Mouse (Mus musculus): ENCODE results near the gene Gfra1. TPM values are rescaled to one million over a fixed set of nuclear protein-coding genes. Genes with fewer than 3 reads are reported as not detected.

The Gfra1 gene
- polyA plus RNA-seq, 1 experiment from 2014 or later = 6.9 TPM

GRCm38 (mm10) chr19:58389466-58389865, 66.2 kb downstream of the Gfra1 start:
- H3K27me3 ChIP-seq (ENCODE audit: control insufficient read depth, insufficient read depth, low read depth, low read length) = no peaks in the 10 kb centered on the region
- no peak overlapping the region for H3K27ac ChIP-seq (ENCODE audit: low read length)
- H3K9ac ChIP-seq (ENCODE audit: low read length) = no peak overlapping the region
- no peak overlapping the region for H3K4me3 ChIP-seq (ENCODE audit: low read length)
- no peak overlapping the region for H3K4me2 ChIP-seq (ENCODE audit: low read depth, low read length)
- no peaks in the 10 kb centered on the region for H3K4me1 ChIP-seq (replicated peaks; ENCODE audit: control insufficient read depth, insufficient read depth, low read length)
- no peaks in the 10 kb centered on the region for H3K9me3 ChIP-seq (ENCODE audit: control insufficient read depth, low read length)
- ATAC-seq (ENCODE audit: low read depth) = no peak
- WGBS = 80% methylated on average over 8 of the region's 8 CpGs
- no peaks in the 10 kb centered on the region for H3K36me3 ChIP-seq (ENCODE audit: control insufficient read depth, insufficient read depth, low read length)

- no peaks in the 10 kb centered on the region for H3K4me1 ChIP-seq (replicated peaks; ENCODE audit: control insufficient read depth, insufficient read depth, low read length)
- no peaks in the 10 kb centered on the region for H3K9me3 ChIP-seq (ENCODE audit: control insufficient read depth, low read length)
- no peak overlapping the region for H3K9ac ChIP-seq (ENCODE audit: low read length)
- 86% methylated on average over 18 of the region's 18 CpGs for WGBS
- H3K4me2 ChIP-seq (ENCODE audit: low read depth, low read length) = no peak overlapping the region
- H3K27me3 ChIP-seq (ENCODE audit: control insufficient read depth, insufficient read depth, low read depth, low read length) = no peaks in the 10 kb centered on the region
- no peak for ATAC-seq (ENCODE audit: low read depth)
- H3K4me3 ChIP-seq (ENCODE audit: low read length) = no peak overlapping the region
- no peaks in the 10 kb centered on the region for H3K36me3 ChIP-seq (ENCODE audit: control insufficient read depth, insufficient read depth, low read length)
- H3K27ac ChIP-seq (ENCODE audit: low read length) = no peak overlapping the region
These were observed 66.8 kb downstream of the Gfra1 start for GRCm38 (mm10) chr19:58388851-58389447.

GRCm38 (mm10) chr19:58383273-58383672, 72.4 kb downstream of the Gfra1 start:
- H3K27me3 ChIP-seq (ENCODE audit: control insufficient read depth, insufficient read depth, low read depth, low read length) = no peaks in the 10 kb centered on the region
- H3K9ac ChIP-seq (ENCODE audit: low read length) = no peak overlapping the region
- ATAC-seq (ENCODE audit: low read depth) = no peak
- 0 out of 2 replicates have a peak overlapping the region, but pooled peaks have one; percentile 29 for H3K27ac ChIP-seq (ENCODE audit: low read length)
- H3K9me3 ChIP-seq (ENCODE audit: control insufficient read depth, low read length) = no peaks in the 10 kb centered on the region
- peaks cover 11% of the 10 kb centered on the region for H3K4me1 ChIP-seq (replicated peaks; ENCODE audit: control insufficient read depth, insufficient read depth, low read length)
- H3K4me2 ChIP-seq (ENCODE audit: low read depth, low read length) = no peak overlapping the region
- 42% methylated on average over 3 of the region's 3 CpGs for WGBS
- no peaks in the 10 kb centered on the region for H3K36me3 ChIP-seq (ENCODE audit: control insufficient read depth, insufficient read depth, low read length)
- no peak overlapping the region for H3K4me3 ChIP-seq (ENCODE audit: low read length)

GRCm38 (mm10) chr19:58382535-58382934, 73.2 kb downstream of the Gfra1 start:
- H3K4me3 ChIP-seq (ENCODE audit: low read length) = no peak overlapping the region
- H3K27me3 ChIP-seq (ENCODE audit: control insufficient read depth, insufficient read depth, low read depth, low read length) = no peaks in the 10 kb centered on the region
- H3K4me2 ChIP-seq (ENCODE audit: low read depth, low read length) = no peak overlapping the region
- no peak overlapping the region for H3K9ac ChIP-seq (ENCODE audit: low read length)
- H3K36me3 ChIP-seq (ENCODE audit: control insufficient read depth, insufficient read depth, low read length) = no peaks in the 10 kb centered on the region
- H3K4me1 ChIP-seq (replicated peaks; ENCODE audit: control insufficient read depth, insufficient read depth, low read length) = peaks cover 13% of the 10 kb centered on the region
- peak; percentile 49; the same call in 1 of the 2 replicates for ATAC-seq (ENCODE audit: low read depth)
- no peaks in the 10 kb centered on the region for H3K9me3 ChIP-seq (ENCODE audit: control insufficient read depth, low read length)
- WGBS = 55% methylated on average over 7 of the region's 7 CpGs
- peak overlapping the region; percentile 55 for H3K27ac ChIP-seq (ENCODE audit: low read length)

GRCm38 (mm10) chr19:58377969-58378368, 77.7 kb downstream of the Gfra1 start:
- H3K9me3 ChIP-seq (ENCODE audit: control insufficient read depth, low read length) = no peaks in the 10 kb centered on the region
- no peak overlapping the region for H3K4me2 ChIP-seq (ENCODE audit: low read depth, low read length)
- H3K27ac ChIP-seq (ENCODE audit: low read length) = no peak overlapping the region
- H3K36me3 ChIP-seq (ENCODE audit: control insufficient read depth, insufficient read depth, low read length) = no peaks in the 10 kb centered on the region
- H3K27me3 ChIP-seq (ENCODE audit: control insufficient read depth, insufficient read depth, low read depth, low read length) = no peaks in the 10 kb centered on the region
- H3K4me3 ChIP-seq (ENCODE audit: low read length) = no peak overlapping the region
- no peak overlapping the region for H3K9ac ChIP-seq (ENCODE audit: low read length)
- WGBS = 22% methylated on average over 8 of the region's 8 CpGs
- H3K4me1 ChIP-seq (replicated peaks; ENCODE audit: control insufficient read depth, insufficient read depth, low read length) = peaks cover 14% of the 10 kb centered on the region
- no peak for ATAC-seq (ENCODE audit: low read depth)

GRCm38 (mm10) chr19:58376675-58377102, 79.0 kb downstream of the Gfra1 start:
- 0 out of 2 replicates have a peak, but pooled peaks have one; percentile 38 for ATAC-seq (ENCODE audit: low read depth)
- 36% methylated on average over 8 of the region's 8 CpGs for WGBS

GRCm38 (mm10) chr19:58374648-58375047, 81.1 kb downstream of the Gfra1 start:
- 0 out of 2 replicates have a peak, but pooled peaks cover 5% of the 10 kb centered on the region for H3K4me1 ChIP-seq (replicated peaks; ENCODE audit: control insufficient read depth, insufficient read depth, low read length)
- no peaks in the 10 kb centered on the region for H3K36me3 ChIP-seq (ENCODE audit: control insufficient read depth, insufficient read depth, low read length)
- no peak overlapping the region for H3K9ac ChIP-seq (ENCODE audit: low read length)
- ATAC-seq (ENCODE audit: low read depth) = no peak
- no peak overlapping the region for H3K4me3 ChIP-seq (ENCODE audit: low read length)
- H3K27me3 ChIP-seq (ENCODE audit: control insufficient read depth, insufficient read depth, low read depth, low read length) = no peaks in the 10 kb centered on the region
- no peak overlapping the region for H3K4me2 ChIP-seq (ENCODE audit: low read depth, low read length)
- no peak overlapping the region for H3K27ac ChIP-seq (ENCODE audit: low read length)
- no peaks in the 10 kb centered on the region for H3K9me3 ChIP-seq (ENCODE audit: control insufficient read depth, low read length)
- 98% methylated on average over 5 of the region's 5 CpGs for WGBS

More at GRCm38 (mm10) chr19:58376675-58377102, 79.0 kb downstream of the Gfra1 start:
- Histone ChIP-seq H3K4me2 (ENCODE audit: low read depth, low read length) (no peak overlapping the region), H3K9me3 (ENCODE audit: control insufficient read depth, low read length) (no peaks in the 10 kb centered on the region), H3K36me3 (ENCODE audit: control insufficient read depth, insufficient read depth, low read length) (no peaks in the 10 kb centered on the region), H3K4me3 (ENCODE audit: low read length) (no peak overlapping the region), H3K27ac (ENCODE audit: low read length) (no peak overlapping the region), H3K27me3 (ENCODE audit: control insufficient read depth, insufficient read depth, low read depth, low read length) (no peaks in the 10 kb centered on the region), H3K9ac (ENCODE audit: low read length) (no peak overlapping the region), H3K4me1 (replicated peaks; ENCODE audit: control insufficient read depth, insufficient read depth, low read length) (0 out of 2 replicates have a peak, but pooled peaks cover 5% of the 10 kb centered on the region)

GRCm38 (mm10) chr19:58374155-58374554, 81.6 kb downstream of the Gfra1 start:
- Histone ChIP-seq H3K9me3 (ENCODE audit: control insufficient read depth, low read length) (no peaks in the 10 kb centered on the region), H3K36me3 (ENCODE audit: control insufficient read depth, insufficient read depth, low read length) (no peaks in the 10 kb centered on the region), H3K27ac (ENCODE audit: low read length) (no peak overlapping the region), H3K4me2 (ENCODE audit: low read depth, low read length) (no peak overlapping the region), H3K9ac (ENCODE audit: low read length) (no peak overlapping the region), H3K27me3 (ENCODE audit: control insufficient read depth, insufficient read depth, low read depth, low read length) (no peaks in the 10 kb centered on the region), H3K4me3 (ENCODE audit: low read length) (no peak overlapping the region), H3K4me1 (replicated peaks; ENCODE audit: control insufficient read depth, insufficient read depth, low read length) (0 out of 2 replicates have a peak, but pooled peaks cover 5% of the 10 kb centered on the region)
- ATAC-seq (ENCODE audit: low read depth) = no peak
- WGBS = 89% methylated on average over 4 of the region's 4 CpGs

GRCm38 (mm10) chr19:58368513-58368912, 87.2 kb downstream of the Gfra1 start:
- H3K4me1 ChIP-seq (replicated peaks; ENCODE audit: control insufficient read depth, insufficient read depth, low read length) = no peaks in the 10 kb centered on the region
- H3K4me3 ChIP-seq (ENCODE audit: low read length) = no peak overlapping the region
- ATAC-seq (ENCODE audit: low read depth) = no peak
- no peaks in the 10 kb centered on the region for H3K27me3 ChIP-seq (ENCODE audit: control insufficient read depth, insufficient read depth, low read depth, low read length)
- H3K9ac ChIP-seq (ENCODE audit: low read length) = no peak overlapping the region
- WGBS = 28% methylated on average over 2 of the region's 2 CpGs
- no peak overlapping the region for H3K4me2 ChIP-seq (ENCODE audit: low read depth, low read length)
- no peak overlapping the region for H3K27ac ChIP-seq (ENCODE audit: low read length)
- H3K36me3 ChIP-seq (ENCODE audit: control insufficient read depth, insufficient read depth, low read length) = no peaks in the 10 kb centered on the region
- no peaks in the 10 kb centered on the region for H3K9me3 ChIP-seq (ENCODE audit: control insufficient read depth, low read length)
